Mouse (Mus musculus): ENCODE results near the gene Tbc1d32.

The Tbc1d32 gene

GRCm38 (mm10) chr10:56106996-56107334 lies 121.5 kb downstream of the Tbc1d32 start:
- no peak for DNase-seq (ENCODE audit: low spot score)

- DNase-seq (ENCODE audit: low spot score), result peak; percentile 94
Observed at GRCm38 (mm10) chr10:56106333-56106995, 122.0 kb downstream of the Tbc1d32 start, which contains the start of gene Msl3l2. Gene Msl3l2 (plus strand): TSS chr10:56106917.

- DNase-seq (ENCODE audit: low spot score), result no peak
Observed at GRCm38 (mm10) chr10:56099641-56100310, 128.7 kb downstream of the Tbc1d32 start.

- DNase-seq (ENCODE audit: low spot score), result no peak
Observed at GRCm38 (mm10) chr10:56099126-56099525, 129.4 kb downstream of the Tbc1d32 start.

GRCm38 (mm10) chr10:56096757-56097156 lies 131.7 kb downstream of the Tbc1d32 start:
- no peak for DNase-seq (ENCODE audit: low spot score)

- no peak for DNase-seq (ENCODE audit: low spot score)
Observed at GRCm38 (mm10) chr10:56094586-56094985, 133.9 kb downstream of the Tbc1d32 start.

DNA sequence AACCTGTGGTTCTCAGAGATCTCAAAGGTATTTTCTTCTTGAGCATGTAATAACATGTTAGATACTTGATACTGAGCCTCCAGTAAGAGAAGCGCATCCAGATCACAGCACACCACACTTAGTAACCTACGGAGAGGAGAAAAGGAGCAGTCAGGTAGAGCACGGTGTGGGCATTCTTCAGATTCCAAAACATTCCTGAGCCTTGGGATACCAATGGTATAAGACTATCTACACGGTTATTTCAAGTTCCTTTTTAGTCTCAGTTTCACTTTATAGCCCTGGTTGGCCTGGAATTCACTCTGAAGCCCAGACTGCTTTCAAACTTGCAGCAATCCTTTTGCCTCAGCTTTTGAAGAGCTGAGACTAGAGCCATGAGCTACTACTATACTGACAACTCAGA lies 138.8 kb downstream of the Tbc1d32 start:
- DNase-seq (ENCODE audit: low spot score), result no peak

DNA sequence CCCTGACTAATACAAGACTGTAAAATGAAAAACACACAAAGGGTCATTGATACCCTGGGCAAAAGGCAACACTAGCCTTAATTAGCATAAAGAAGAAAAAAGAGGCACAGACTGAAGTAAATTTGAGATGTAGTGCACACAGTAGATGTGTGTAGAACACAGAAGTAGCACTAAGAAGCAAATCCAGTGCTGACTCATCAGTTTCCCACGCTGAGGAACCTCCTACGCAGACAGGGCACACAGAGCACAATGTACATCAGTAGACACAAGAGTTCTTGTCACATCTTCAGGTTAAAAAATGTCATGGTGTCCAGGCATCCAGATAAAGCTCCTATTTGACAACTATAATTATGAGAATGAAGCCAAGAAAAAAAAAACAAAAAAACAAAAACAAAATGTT lies 165.7 kb downstream of the Tbc1d32 start:
- no peak for DNase-seq (ENCODE audit: low spot score)

GRCm38 (mm10) chr10:56061238-56061830 lies 167.2 kb downstream of the Tbc1d32 start:
- no peak for DNase-seq (ENCODE audit: low spot score)

GRCm38 (mm10) chr10:56058979-56059422 lies 169.5 kb downstream of the Tbc1d32 start:
- DNase-seq (ENCODE audit: low spot score), result peak; percentile 36

DNA sequence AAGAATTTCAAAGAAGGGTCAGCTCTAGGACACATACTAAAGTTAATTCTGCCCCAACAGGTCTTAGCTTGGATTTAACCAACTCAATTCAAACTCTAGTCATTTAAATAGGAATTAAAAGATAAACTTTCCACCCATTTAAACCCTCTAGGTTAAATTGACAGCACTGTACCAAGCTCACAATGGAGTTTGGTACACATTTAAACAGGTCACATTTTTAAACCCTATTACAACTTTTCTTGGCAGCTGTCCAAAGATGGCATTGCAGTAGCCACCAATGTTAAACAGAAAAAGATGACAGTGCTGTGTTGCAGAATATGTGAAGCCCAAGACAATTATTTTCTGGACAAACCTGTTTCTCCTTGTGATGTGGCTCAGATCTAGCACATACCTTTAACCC lies 203.1 kb downstream of the Tbc1d32 start:
- DNase-seq (ENCODE audit: low spot score), result no peak

- no peak for DNase-seq (ENCODE audit: low spot score)
Observed at GRCm38 (mm10) chr10:56024579-56024978, 203.9 kb downstream of the Tbc1d32 start.

GRCm38 (mm10) chr10:55979898-55980521 lies 248.5 kb downstream of the Tbc1d32 start:
- DNase-seq (ENCODE audit: low spot score), result peak; percentile 68

GRCm38 (mm10) chr10:55978001-55978400 lies 250.5 kb downstream of the Tbc1d32 start:
- DNase-seq (ENCODE audit: low spot score), result no peak
